Mouse (Mus musculus): Measurements from ENCODE around the gene Mlc1. TPM values are rescaled to one million over a fixed set of nuclear protein-coding genes. Genes with fewer than 3 reads are reported as not detected.
A peak's percentile ranks its signal among the peaks of the same experiment; 100 is the strongest.

Gene Mlc1
- polyA plus RNA-seq, 1 experiment: not detected

DNA sequence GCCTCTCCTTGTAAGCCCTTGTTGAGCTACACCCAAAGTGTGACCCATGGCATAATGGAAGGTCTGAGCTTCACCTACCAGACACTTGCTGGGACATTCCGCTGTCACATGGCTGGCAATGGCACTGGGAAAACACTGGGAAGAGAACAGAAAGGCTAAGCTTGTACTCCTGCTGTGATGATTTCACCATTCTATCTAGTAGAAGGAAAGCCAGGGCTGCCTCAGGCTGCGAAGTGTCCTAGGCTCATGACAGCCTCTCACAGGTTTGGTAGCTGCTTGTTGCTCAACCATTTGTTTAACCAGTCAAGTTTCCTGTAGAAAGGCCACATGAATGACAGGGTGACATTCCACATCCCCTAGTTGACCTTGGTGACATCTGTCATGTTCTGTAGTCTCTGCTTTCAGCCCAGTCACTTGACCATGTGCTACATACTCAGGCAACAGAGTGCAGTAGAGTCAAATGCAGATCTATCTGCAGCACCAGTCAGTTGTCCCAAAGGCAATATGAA lies 14.7 kb downstream of the Mlc1 start:
- H3K27ac ChIP-seq (ENCODE audit: insufficient read depth, low read depth, low read length): no peak overlapping the region
- no peak overlapping the region for H3K4me3 ChIP-seq (ENCODE audit: insufficient read depth, low read depth, low read length)
- H3K4me1 ChIP-seq (ENCODE audit: control insufficient read depth, insufficient read depth, low read length): no peaks in the 10 kb centered on the region
- DNase-seq: no peak
- TF ChIP-seq CTCF (conservative IDR thresholded peaks at IDR 0.05; ENCODE audit: insufficient read depth, insufficient read length, low read depth, low read length) (no peak), POLR2A (IDR thresholded peaks at IDR 0.05; ENCODE audit: low read depth, low read length) (no peak)
- no peaks in the 10 kb centered on the region for H3K36me3 ChIP-seq (ENCODE audit: control insufficient read depth, insufficient read depth, low read length)
- WGBS: 91% methylated on average over 2 of the region's 2 CpGs
- no peaks in the 10 kb centered on the region for H3K27me3 ChIP-seq (replicated peaks; ENCODE audit: control insufficient read depth, insufficient read depth, low read length)

DNA sequence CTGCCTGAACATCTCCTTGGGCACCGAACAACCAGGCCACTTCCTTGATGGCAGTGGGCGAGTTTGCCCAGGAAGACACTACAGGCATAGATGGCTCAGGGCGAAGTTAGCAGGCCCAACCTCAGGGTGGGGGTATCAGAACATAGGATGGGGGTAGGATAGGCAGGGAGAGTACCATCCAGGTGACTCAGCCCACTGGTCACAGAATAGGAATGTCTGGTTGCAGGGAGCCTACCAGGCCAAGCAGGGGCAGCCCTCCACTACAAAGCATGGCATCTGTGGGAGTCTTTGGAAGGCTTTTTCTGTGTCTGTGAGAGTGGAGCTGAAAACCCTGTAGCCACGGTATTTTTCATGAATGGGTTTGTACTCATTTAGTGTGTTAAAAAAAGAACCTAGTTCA lies 21.3 kb downstream of the Mlc1 start:
- TF ChIP-seq POLR2A (IDR thresholded peaks at IDR 0.05; ENCODE audit: low read depth, low read length) (no peak), CTCF (conservative IDR thresholded peaks at IDR 0.05; ENCODE audit: insufficient read depth, insufficient read length, low read depth, low read length) (no peak)
- Histone ChIP-seq H3K4me1 (ENCODE audit: control insufficient read depth, insufficient read depth, low read length) (no peaks in the 10 kb centered on the region), H3K27me3 (replicated peaks; ENCODE audit: control insufficient read depth, insufficient read depth, low read length) (no peaks in the 10 kb centered on the region), H3K27ac (ENCODE audit: insufficient read depth, low read depth, low read length) (no peak overlapping the region), H3K4me3 (ENCODE audit: insufficient read depth, low read depth, low read length) (no peak overlapping the region), H3K36me3 (ENCODE audit: control insufficient read depth, insufficient read depth, low read length) (no peaks in the 10 kb centered on the region)
- DNase-seq: no peak
- WGBS: 78% methylated on average over 4 of the region's 4 CpGs

DNA sequence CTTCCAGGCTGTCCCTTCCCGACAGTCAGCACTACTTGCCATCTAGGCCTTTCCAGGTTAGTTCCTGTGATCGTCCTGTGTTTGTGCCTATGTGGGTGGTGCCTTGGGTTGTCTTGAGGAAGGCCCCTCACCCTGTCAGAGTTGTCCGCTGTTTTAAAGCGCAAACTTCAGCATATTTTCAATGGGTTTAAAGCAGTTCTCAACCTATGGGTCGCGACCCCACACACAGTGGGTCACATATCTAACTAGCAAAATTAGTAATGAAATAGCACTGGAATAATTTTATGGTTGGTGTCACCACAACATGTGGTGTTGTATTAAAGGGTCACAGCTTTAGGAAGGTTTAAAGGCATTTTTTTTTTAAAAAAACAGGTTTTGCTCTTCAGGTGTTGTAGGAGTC lies 23.5 kb downstream of the Mlc1 start:
- WGBS: 90% methylated on average over 6 of the region's 6 CpGs
- DNase-seq: no peak
- no peak for TF ChIP-seq POLR2A (IDR thresholded peaks at IDR 0.05; ENCODE audit: low read depth, low read length)

DNA sequence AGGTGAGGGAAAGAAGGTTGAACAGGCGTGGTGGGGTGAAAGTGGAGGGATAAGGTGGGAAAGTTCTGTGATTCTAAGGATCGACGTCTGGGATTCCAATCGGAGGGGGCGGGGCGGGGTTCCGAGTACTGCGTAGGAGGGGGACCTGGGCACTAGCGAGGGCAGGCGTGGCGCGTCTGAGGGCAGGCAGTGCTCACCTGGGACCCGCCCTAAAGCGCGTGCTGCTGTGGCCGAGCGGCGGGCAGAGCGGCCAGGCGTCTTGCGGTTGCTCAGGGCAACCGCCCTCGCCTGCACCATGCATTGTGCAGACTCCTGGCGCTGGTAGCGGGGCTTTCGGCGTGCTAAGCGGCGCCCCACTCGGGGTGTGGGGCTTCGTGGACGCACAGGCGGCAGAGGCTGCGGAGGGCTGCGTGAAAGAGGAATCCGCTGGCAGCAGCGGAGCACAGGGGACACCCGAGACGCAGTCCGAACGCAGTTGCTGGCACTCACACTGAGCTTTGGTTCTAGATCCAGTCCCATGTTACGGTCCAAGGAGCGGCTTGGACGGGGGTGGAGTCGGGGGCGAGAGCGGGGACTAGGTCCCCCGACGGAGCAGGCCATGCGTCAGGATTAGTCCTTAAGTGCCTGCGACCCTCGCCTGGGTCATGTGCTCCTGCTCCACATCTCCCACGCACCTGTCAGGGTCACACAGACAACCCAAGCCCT lies 24.3 kb downstream of the Mlc1 start, which contains the start of gene Ttll8:
Ttll8 (minus strand) TSS at position 51 of the 705 bp plus-strand sequence.
- Histone ChIP-seq H3K27ac (ENCODE audit: insufficient read depth, low read depth, low read length) (no peak within 1 kb of the TSS), H3K4me1 (ENCODE audit: control insufficient read depth, insufficient read depth, low read length) (no peaks in the 10 kb centered on the region), H3K4me3 (ENCODE audit: insufficient read depth, low read depth, low read length) (peak within 1 kb of the TSS; percentile 24; the same call in 1 of the 2 replicates), H3K36me3 (ENCODE audit: control insufficient read depth, insufficient read depth, low read length) (no peaks in the 10 kb centered on the region), H3K27me3 (replicated peaks; ENCODE audit: control insufficient read depth, insufficient read depth, low read length) (no peaks in the 10 kb centered on the region)
- TF ChIP-seq CTCF (conservative IDR thresholded peaks at IDR 0.05; ENCODE audit: insufficient read depth, insufficient read length, low read depth, low read length) (no peak), POLR2A (IDR thresholded peaks at IDR 0.05; ENCODE audit: low read depth, low read length) (no peak)
- 4% methylated on average over 53 of the region's 53 CpGs for WGBS
- DNase-seq: peak; percentile 37

More for the DNA sequence above, 23.5 kb downstream of the Mlc1 start:
- H3K27ac ChIP-seq (ENCODE audit: insufficient read depth, low read depth, low read length): no peak overlapping the region
- H3K36me3 ChIP-seq (ENCODE audit: control insufficient read depth, insufficient read depth, low read length): no peaks in the 10 kb centered on the region
- H3K4me1 ChIP-seq (ENCODE audit: control insufficient read depth, insufficient read depth, low read length): no peaks in the 10 kb centered on the region
- H3K4me3 ChIP-seq (ENCODE audit: insufficient read depth, low read depth, low read length): no peak overlapping the region
- no peaks in the 10 kb centered on the region for H3K27me3 ChIP-seq (replicated peaks; ENCODE audit: control insufficient read depth, insufficient read depth, low read length)

DNA sequence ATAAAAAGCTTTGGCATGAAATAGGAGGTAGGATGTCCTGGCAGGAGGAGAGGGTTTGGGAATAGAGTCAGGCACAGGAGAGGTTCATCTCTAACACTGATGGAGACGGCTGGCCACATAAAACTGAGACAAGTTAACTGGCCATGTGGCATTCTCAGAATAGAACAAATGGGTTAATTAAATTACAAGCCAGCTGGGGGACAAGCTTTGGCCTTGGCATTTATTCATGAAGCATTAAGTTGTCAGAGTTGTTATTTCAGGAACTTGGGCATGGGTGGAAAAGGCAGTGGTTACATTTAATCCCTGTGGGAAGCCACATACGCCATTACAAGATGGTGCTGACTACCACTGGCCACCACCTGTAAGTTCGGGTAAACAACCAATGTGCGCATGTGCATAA lies 27.6 kb downstream of the Mlc1 start:
- WGBS: 78% methylated on average over 4 of the region's 4 CpGs
- Histone ChIP-seq H3K36me3 (ENCODE audit: control insufficient read depth, insufficient read depth, low read length) (no peaks in the 10 kb centered on the region), H3K27ac (ENCODE audit: insufficient read depth, low read depth, low read length) (no peak overlapping the region), H3K27me3 (replicated peaks; ENCODE audit: control insufficient read depth, insufficient read depth, low read length) (no peaks in the 10 kb centered on the region), H3K4me1 (ENCODE audit: control insufficient read depth, insufficient read depth, low read length) (no peaks in the 10 kb centered on the region), H3K4me3 (ENCODE audit: insufficient read depth, low read depth, low read length) (no peak overlapping the region)
- no peak for DNase-seq
- no peak for TF ChIP-seq CTCF (conservative IDR thresholded peaks at IDR 0.05; ENCODE audit: insufficient read depth, insufficient read length, low read depth, low read length)
- no peak for TF ChIP-seq POLR2A (IDR thresholded peaks at IDR 0.05; ENCODE audit: low read depth, low read length)

DNA sequence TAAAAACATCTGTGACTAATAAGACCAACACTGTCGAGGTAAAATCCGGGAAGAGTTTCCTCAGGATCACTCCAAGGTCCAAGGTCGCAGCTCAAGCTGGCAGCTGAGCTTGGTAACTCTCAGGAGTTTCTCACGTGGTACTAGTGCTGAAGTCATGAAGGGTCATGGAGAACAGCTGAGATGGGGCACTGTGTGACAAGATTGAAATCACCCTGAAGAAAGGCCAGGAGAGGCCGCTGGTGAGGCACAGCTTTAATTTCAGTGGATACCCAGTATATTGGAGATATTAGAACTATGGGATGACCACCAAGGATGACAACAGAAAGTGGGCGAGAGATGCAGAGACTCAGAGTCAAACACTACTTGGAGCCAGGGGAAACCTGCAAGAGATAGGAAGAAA lies 32.0 kb downstream of the Mlc1 start:
- WGBS: 41% methylated on average over 6 of the region's 6 CpGs
- peak; percentile 64 for DNase-seq
- TF ChIP-seq CTCF (conservative IDR thresholded peaks at IDR 0.05; ENCODE audit: insufficient read depth, insufficient read length, low read depth, low read length) (peak; percentile 44), POLR2A (IDR thresholded peaks at IDR 0.05; ENCODE audit: low read depth, low read length) (no peak)

DNA sequence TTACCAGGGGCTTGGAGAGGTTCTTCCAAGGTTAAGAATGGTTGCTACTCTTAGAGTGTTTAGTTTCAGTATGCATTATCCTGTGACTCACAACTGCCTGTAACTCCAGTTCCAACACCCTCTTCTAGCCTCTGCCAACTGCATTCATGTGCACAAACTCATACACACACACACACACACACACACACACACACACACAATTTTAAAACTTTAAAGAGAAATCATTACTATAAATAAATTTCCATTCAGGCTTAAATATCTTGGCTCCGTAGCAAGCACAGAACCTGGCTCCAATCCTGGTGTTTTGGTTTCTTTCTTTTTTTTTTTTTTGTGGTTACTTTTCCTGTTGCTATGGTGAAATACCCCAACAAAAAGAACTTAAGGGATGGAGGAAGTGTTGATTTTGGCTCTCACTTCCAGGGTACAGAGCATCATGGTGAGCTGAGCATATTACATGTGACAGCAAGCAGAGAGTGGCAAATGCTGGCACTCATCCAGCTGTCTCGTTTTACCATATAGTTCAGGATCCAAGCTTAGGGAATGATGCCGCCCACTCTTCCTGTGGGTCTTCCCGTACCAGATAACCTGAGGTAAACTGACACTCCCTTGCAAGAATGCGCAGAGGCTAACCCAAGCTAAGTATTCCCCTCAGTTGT lies 34.8 kb downstream of the Mlc1 start:
- DNase-seq: no peak
- 63% methylated on average over 5 of the region's 5 CpGs for WGBS
- TF ChIP-seq POLR2A (IDR thresholded peaks at IDR 0.05; ENCODE audit: low read depth, low read length) (no peak), CTCF (conservative IDR thresholded peaks at IDR 0.05; ENCODE audit: insufficient read depth, insufficient read length, low read depth, low read length) (no peak)

More for the DNA sequence above, 32.0 kb downstream of the Mlc1 start:
- Histone ChIP-seq H3K4me1 (ENCODE audit: control insufficient read depth, insufficient read depth, low read length) (no peaks in the 10 kb centered on the region), H3K36me3 (ENCODE audit: control insufficient read depth, insufficient read depth, low read length) (no peaks in the 10 kb centered on the region), H3K27ac (ENCODE audit: insufficient read depth, low read depth, low read length) (no peak overlapping the region), H3K4me3 (ENCODE audit: insufficient read depth, low read depth, low read length) (no peak overlapping the region), H3K27me3 (replicated peaks; ENCODE audit: control insufficient read depth, insufficient read depth, low read length) (no peaks in the 10 kb centered on the region)

More for the DNA sequence above, 34.8 kb downstream of the Mlc1 start:
- no peaks in the 10 kb centered on the region for H3K36me3 ChIP-seq (ENCODE audit: control insufficient read depth, insufficient read depth, low read length)
- H3K4me1 ChIP-seq (ENCODE audit: control insufficient read depth, insufficient read depth, low read length): no peaks in the 10 kb centered on the region
- H3K27me3 ChIP-seq (replicated peaks; ENCODE audit: control insufficient read depth, insufficient read depth, low read length): no peaks in the 10 kb centered on the region
- H3K27ac ChIP-seq (ENCODE audit: insufficient read depth, low read depth, low read length): no peak overlapping the region
- no peak overlapping the region for H3K4me3 ChIP-seq (ENCODE audit: insufficient read depth, low read depth, low read length)
